Comparison of ENCODE assay signal across 9 mouse cellular contexts in the genomic region with DNA sequence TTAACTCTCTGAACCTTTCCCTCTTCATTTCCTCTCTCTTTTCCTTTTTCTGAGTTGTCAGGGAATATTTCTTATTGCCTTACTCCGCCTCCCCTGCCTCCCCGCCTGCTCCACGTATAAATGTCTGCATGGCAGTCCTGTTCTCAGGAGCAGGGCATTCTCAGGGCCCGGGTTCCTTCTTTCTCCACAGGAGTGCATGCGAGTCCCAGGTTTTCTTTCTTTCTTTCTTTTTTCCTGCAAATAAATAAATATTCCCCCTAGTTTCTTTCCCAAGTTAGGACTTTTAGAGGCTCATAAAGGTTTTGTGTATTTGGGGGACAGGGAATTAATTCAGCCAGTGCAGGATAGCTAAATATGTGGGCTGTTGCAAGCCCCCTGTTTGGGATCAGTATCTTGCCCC. TPM values are rescaled to one million over a fixed set of nuclear protein-coding genes. Genes with fewer than 3 reads are reported as not detected.
A peak's percentile ranks its signal among the peaks of the same experiment; 100 is the strongest.
DNase-seq lines count a peak whose midpoint lies in the region; ATAC-seq and TF ChIP-seq lines count a peak whose summit lies in the region.
"Had no signal": no experiment of that assay in that cellular context is flagged by ENCODE, and none has a peak within 500 bp of the region (broad histone marks: within the 10 kb centered on the region; RNA-seq: fewer than 3 reads in every experiment).

No protein-coding gene starts in this region.

- peak overlapping the region; percentile 83 for H3K4me2 ChIP-seq in lung, embryonic 14.5 days
- 0 out of 2 replicates have a peak overlapping the region, but pooled peaks have one; percentile 2 for H3K4me2 ChIP-seq in forebrain, embryonic 15.5 days (replicated peaks)
- peak overlapping the region; percentile 86 for H3K4me2 ChIP-seq in stomach, embryonic 16.5 days (ENCODE audit: low read depth, low read length)

- H3K27ac ChIP-seq in lung, embryonic 14.5 days (ENCODE audit: low read depth), result peak overlapping the region; percentile 94; the same call in 1 of the 2 replicates
- no peak overlapping the region for H3K27ac ChIP-seq in forebrain, embryonic 15.5 days (replicated peaks)
- H3K27ac ChIP-seq in stomach, embryonic 16.5 days (ENCODE audit: low read length), result peak overlapping the region; percentile 99

- H3K9ac ChIP-seq in lung, embryonic 14.5 days, result peak overlapping the region; percentile 66
- H3K9ac ChIP-seq in forebrain, embryonic 15.5 days (replicated peaks), result no peak overlapping the region
- H3K9ac ChIP-seq in stomach, embryonic 16.5 days (ENCODE audit: low read length), result peak overlapping the region; percentile 83

- no peak for ATAC-seq in lung, embryonic 14.5 days (ENCODE audit: insufficient read depth)
- no peak for ATAC-seq in forebrain, embryonic 15.5 days (replicated peaks)
- no peak for ATAC-seq in stomach, embryonic 16.5 days (ENCODE audit: insufficient read depth, low FRiP score)
- no peak for ATAC-seq in megakaryocyte-erythroid progenitor cell, adult 5-6 weeks (replicated peaks; ENCODE audit: low FRiP score, low TSS enrichment, poor library complexity, severe bottlenecking)

- peak; percentile 42 for DNase-seq in lung, embryonic 14.5 days
- no peak for DNase-seq in lung, postnatal 10 days
- peak; percentile 44 to 55 for DNase-seq in kidney, postnatal 4 days
- no peak for DNase-seq in T-cell, adult 2 months (ENCODE audit: low spot score)
- no peak for DNase-seq in cerebellum, adult 18-20 months

- H3K27me3 ChIP-seq in lung, embryonic 14.5 days (ENCODE audit: insufficient read depth, low read length), result no peaks in the 10 kb centered on the region
- H3K27me3 ChIP-seq in forebrain, embryonic 15.5 days, result peaks cover 75% of the 10 kb centered on the region
- H3K27me3 ChIP-seq in stomach, embryonic 16.5 days (ENCODE audit: control insufficient read depth, insufficient read depth, low read length), result no peaks in the 10 kb centered on the region

- TF ChIP-seq CTCF in lung, embryonic 14.5 days (IDR thresholded peaks at IDR 0.05; ENCODE audit: low read depth), result no peak

- no peaks in the 10 kb centered on the region for H3K36me3 ChIP-seq in lung, embryonic 14.5 days (ENCODE audit: insufficient read depth)
- no peaks in the 10 kb centered on the region for H3K36me3 ChIP-seq in forebrain, embryonic 15.5 days
- no peaks in the 10 kb centered on the region for H3K36me3 ChIP-seq in stomach, embryonic 16.5 days (ENCODE audit: control insufficient read depth, insufficient read depth, low read length)
- H3K36me3 ChIP-seq: G1E had no signal

- H3K4me3 ChIP-seq in lung, embryonic 14.5 days (ENCODE audit: low read depth, low read length), result peak overlapping the region; percentile 93
- H3K4me3 ChIP-seq in forebrain, embryonic 15.5 days, result 0 out of 2 replicates have a peak overlapping the region, but pooled peaks have one; percentile 58
- H3K4me3 ChIP-seq in stomach, embryonic 16.5 days (replicated peaks; ENCODE audit: low read length), result peak overlapping the region; percentile 98

- H3K4me1 ChIP-seq in lung, embryonic 14.5 days (ENCODE audit: insufficient read depth), result peaks cover 13% of the 10 kb centered on the region
- H3K4me1 ChIP-seq in forebrain, embryonic 15.5 days, result peaks cover 55% of the 10 kb centered on the region
- peaks cover 15% of the 10 kb centered on the region for H3K4me1 ChIP-seq in stomach, embryonic 16.5 days (ENCODE audit: control insufficient read depth, insufficient read depth, low read length)

- no peaks in the 10 kb centered on the region for H3K9me3 ChIP-seq in lung, embryonic 14.5 days (ENCODE audit: low read depth, low read length)
- no peaks in the 10 kb centered on the region for H3K9me3 ChIP-seq in forebrain, embryonic 15.5 days
- H3K9me3 ChIP-seq in stomach, embryonic 16.5 days (replicated peaks; ENCODE audit: control insufficient read depth, low read length), result no peaks in the 10 kb centered on the region

- WGBS in lung, embryonic 14.5 days, result 39% methylated on average over 5 of the region's 5 CpGs
- WGBS in forebrain, embryonic 15.5 days, result 20% methylated on average over 5 of the region's 5 CpGs
- WGBS in stomach, embryonic 16.5 days, result 39% methylated on average over 5 of the region's 5 CpGs

RNA-seq across cellular contexts. Expression of gene Zfp503, which starts 2.5 kb away (rescaled TPM):
- 20.4 and 22.0 TPM in 2 replicates for polyA plus RNA-seq in lung, embryonic 14.5 days (2014; fragmentation: Nextera tagmentation; extraction: Ambion mirVana)
- 7.4 TPM in 2 replicates for polyA plus RNA-seq in forebrain, embryonic 15.5 days (2015; fragmentation: Nextera tagmentation; extraction: Ambion mirVana)
- polyA plus RNA-seq in stomach, embryonic 16.5 days (2015; fragmentation: Nextera tagmentation; extraction: Ambion mirVana), result 7.1 and 10.1 TPM in 2 replicates
- total RNA-seq in megakaryocyte-erythroid progenitor cell, adult 5-6 weeks (2014; fragmentation: Nextera tagmentation), result not detected in 2 replicates
- total RNA-seq in megakaryocyte-erythroid progenitor cell, adult 5-6 weeks (2017), result not detected in 2 replicates
- total RNA-seq: G1E had no signal

RNA-seq across cellular contexts. Expression of gene Lrmda, which starts 27.7 kb away (rescaled TPM):
- 0.35 and 1.1 TPM in 2 replicates for polyA plus RNA-seq in lung, embryonic 14.5 days (2014; fragmentation: Nextera tagmentation; extraction: Ambion mirVana)
- 0.15 TPM in 1 of 2 replicates, not detected in the other for polyA plus RNA-seq in forebrain, embryonic 15.5 days (2015; fragmentation: Nextera tagmentation; extraction: Ambion mirVana)
- polyA plus RNA-seq in stomach, embryonic 16.5 days (2015; fragmentation: Nextera tagmentation; extraction: Ambion mirVana), result 0.86 and 0.94 TPM in 2 replicates
- 7.8 and 9.6 TPM in 2 replicates for total RNA-seq in megakaryocyte-erythroid progenitor cell, adult 5-6 weeks (2014; fragmentation: Nextera tagmentation)
- total RNA-seq in megakaryocyte-erythroid progenitor cell, adult 5-6 weeks (2017), result 3.4 and 6.4 TPM in 2 replicates
- total RNA-seq: G1E had no signal
- polyA plus RNA-seq: G1E had no signal

Comparison
In these comparisons a context has a peak if more than half of its experiments do, and no peak if none do; other contexts are left out.
1. DNase-seq: peak in lung, embryonic 14.5 days (single experiment) and kidney, postnatal 4 days (2 of 2); none in lung, postnatal 10 days (single experiment), T-cell, adult 2 months (single experiment) and cerebellum, adult 18-20 months (0 of 2).
2. H3K4me2 ChIP-seq: peak in every context shown above with its lines; median percentile 86 in stomach, embryonic 16.5 days; 83 in lung, embryonic 14.5 days; 2 in forebrain, embryonic 15.5 days.
3. Peak in every context shown above with its lines, with median percentiles within 50 percentile points of each other: H3K4me3 ChIP-seq.